Mouse (Mus musculus) olfactory bulb, adult 2 months (tissue): Measurements from ENCODE around the gene Agmat.

Experiments
- CTCF ChIP-seq: fragments of 200-500 bp; IDR thresholded peaks from 2 replicates; pipeline ENCODE4 v1.5.1; 2012; ENCODE audit warnings: low read depth, mild to moderate bottlenecking, low read length, moderate library complexity; ENCODE audit not compliant: insufficient read depth
- POLR2A ChIP-seq: fragments of 200-500 bp; IDR thresholded peaks from 2 replicates; pipeline ENCODE4 v1.6.1; 2012; ENCODE audit warnings: mild to moderate bottlenecking, low read depth, low read length, moderate library complexity; ENCODE audit not compliant: insufficient read depth

GRCm38 (mm10) chr4:141787046-141787445, 40.6 kb downstream of the Agmat start:
- TF ChIP-seq POLR2A, result no peak
- TF ChIP-seq CTCF, result no peak
